Mouse (Mus musculus): Measurements from ENCODE around the gene Gm3238. TPM values are rescaled to one million over a fixed set of nuclear protein-coding genes. Genes with fewer than 3 reads are reported as not detected.

The Gm3238 gene
- polyA plus RNA-seq, 1 experiment from 2014 or later = not detected

DNA sequence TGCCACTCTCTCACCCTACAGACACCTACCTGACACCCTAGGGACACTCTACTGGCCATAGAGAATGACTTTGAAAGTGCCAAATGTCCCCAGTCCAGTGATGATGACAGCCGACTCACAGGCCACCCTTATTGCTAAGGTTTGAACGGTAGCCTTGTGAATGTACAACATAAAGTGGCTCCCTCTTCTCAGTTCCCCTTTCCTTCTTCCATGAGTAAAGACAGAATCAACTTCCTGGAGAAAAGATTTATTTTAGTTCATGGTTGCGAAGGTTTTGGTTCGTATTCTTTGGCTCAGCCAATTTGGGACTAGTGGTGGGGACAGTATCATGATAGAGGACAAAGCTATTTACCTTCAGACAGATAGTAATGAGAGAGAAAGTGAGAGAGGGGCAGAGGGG is 32.2 kb downstream of the Gm3238 start:
- no peak for TF ChIP-seq CTCF (IDR thresholded peaks at IDR 0.05; ENCODE audit: low read depth)
- no peak for TF ChIP-seq EP300 (IDR thresholded peaks at IDR 0.05; ENCODE audit: low read depth)
- DNase-seq (no peak), ATAC-seq (no peak)
- no peak overlapping the region for H3K4me3 ChIP-seq (ENCODE audit: low read depth, low read length)
- WGBS (ENCODE audit: insufficient replicate concordance) = 56% methylated on average over 4 of the region's 4 CpGs
- no peaks in the 10 kb centered on the region for H3K27me3 ChIP-seq (ENCODE audit: insufficient read depth, low read length)
- H3K36me3 ChIP-seq (replicated peaks; ENCODE audit: insufficient read depth, low read length) = no peaks in the 10 kb centered on the region
- H3K9me3 ChIP-seq (ENCODE audit: low read length) = peaks cover 4% of the 10 kb centered on the region; the same call in 1 of the 2 replicates
- no peaks in the 10 kb centered on the region for H3K4me1 ChIP-seq (ENCODE audit: insufficient read depth)
- no peak overlapping the region for H3K27ac ChIP-seq (ENCODE audit: low read depth)
- no peak overlapping the region for H3K4me2 ChIP-seq (ENCODE audit: low read depth, low read length)
- H3K9ac ChIP-seq (replicated peaks) = no peak overlapping the region

DNA sequence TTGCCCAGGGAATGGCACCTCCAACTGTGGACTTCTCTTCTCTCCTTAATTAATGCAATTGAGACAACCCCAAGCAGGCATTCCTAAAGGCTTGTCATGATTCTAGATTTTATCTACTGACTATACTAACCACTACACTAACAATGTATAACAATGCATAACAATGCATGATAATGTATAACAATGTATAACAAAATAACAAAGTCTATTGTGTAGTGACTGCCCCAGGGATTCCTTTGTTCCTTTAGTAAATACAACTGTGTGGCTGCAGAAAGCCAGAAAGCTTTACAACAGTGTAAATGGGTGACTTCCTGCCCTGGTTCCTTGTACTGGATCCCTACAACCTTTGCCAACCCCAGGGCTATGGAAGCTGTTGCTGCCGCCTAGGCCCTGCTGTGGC is 35.2 kb downstream of the Gm3238 start:
- WGBS (ENCODE audit: insufficient replicate concordance) = 81% methylated on average over 1 of the region's 1 CpGs
- Histone ChIP-seq H3K4me2 (ENCODE audit: low read depth, low read length) (no peak overlapping the region), H3K4me1 (ENCODE audit: insufficient read depth) (no peaks in the 10 kb centered on the region), H3K27ac (ENCODE audit: low read depth) (no peak overlapping the region), H3K4me3 (ENCODE audit: low read depth, low read length) (no peak overlapping the region), H3K9ac (replicated peaks) (no peak overlapping the region), H3K27me3 (ENCODE audit: insufficient read depth, low read length) (no peaks in the 10 kb centered on the region), H3K36me3 (replicated peaks; ENCODE audit: insufficient read depth, low read length) (no peaks in the 10 kb centered on the region), H3K9me3 (ENCODE audit: low read length) (peaks cover 4% of the 10 kb centered on the region; the same call in 1 of the 2 replicates)
- DNase-seq (no peak), ATAC-seq (no peak)
- TF ChIP-seq EP300 (IDR thresholded peaks at IDR 0.05; ENCODE audit: low read depth) (no peak), CTCF (IDR thresholded peaks at IDR 0.05; ENCODE audit: low read depth) (no peak)

DNA sequence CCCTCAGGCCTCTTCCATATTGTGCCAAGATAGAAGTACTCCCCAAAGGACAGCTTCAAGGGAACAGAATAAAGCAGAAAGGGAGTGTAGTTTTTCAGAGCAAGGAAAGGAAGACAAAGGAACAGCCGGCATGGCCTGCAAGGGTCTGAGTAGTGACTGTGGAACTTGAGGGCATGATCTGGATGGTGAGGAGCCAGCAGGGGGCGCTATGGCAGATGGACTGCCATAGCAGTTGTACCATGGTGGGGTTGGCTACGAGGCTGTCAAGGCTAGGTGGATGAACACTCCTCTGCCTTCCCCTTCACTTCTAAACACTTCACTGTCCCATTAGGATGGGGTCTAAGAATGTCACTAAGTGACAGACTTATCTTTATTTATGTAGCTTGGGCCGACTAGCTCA is 41.9 kb downstream of the Gm3238 start:
- TF ChIP-seq CTCF (IDR thresholded peaks at IDR 0.05; ENCODE audit: low read depth) = peak; percentile 58
- TF ChIP-seq EP300 (IDR thresholded peaks at IDR 0.05; ENCODE audit: low read depth) = no peak
- no peaks in the 10 kb centered on the region for H3K4me1 ChIP-seq (ENCODE audit: insufficient read depth)
- no peak overlapping the region for H3K4me3 ChIP-seq (ENCODE audit: low read depth, low read length)
- no peaks in the 10 kb centered on the region for H3K9me3 ChIP-seq (ENCODE audit: low read length)
- no peak overlapping the region for H3K9ac ChIP-seq (replicated peaks)
- ATAC-seq = no peak
- H3K27ac ChIP-seq (ENCODE audit: low read depth) = no peak overlapping the region
- H3K36me3 ChIP-seq (replicated peaks; ENCODE audit: insufficient read depth, low read length) = no peaks in the 10 kb centered on the region
- no peaks in the 10 kb centered on the region for H3K27me3 ChIP-seq (ENCODE audit: insufficient read depth, low read length)
- DNase-seq = peak; percentile 26
- WGBS (ENCODE audit: insufficient replicate concordance) = 48% methylated on average over 4 of the region's 4 CpGs
- H3K4me2 ChIP-seq (ENCODE audit: low read depth, low read length) = no peak overlapping the region

DNA sequence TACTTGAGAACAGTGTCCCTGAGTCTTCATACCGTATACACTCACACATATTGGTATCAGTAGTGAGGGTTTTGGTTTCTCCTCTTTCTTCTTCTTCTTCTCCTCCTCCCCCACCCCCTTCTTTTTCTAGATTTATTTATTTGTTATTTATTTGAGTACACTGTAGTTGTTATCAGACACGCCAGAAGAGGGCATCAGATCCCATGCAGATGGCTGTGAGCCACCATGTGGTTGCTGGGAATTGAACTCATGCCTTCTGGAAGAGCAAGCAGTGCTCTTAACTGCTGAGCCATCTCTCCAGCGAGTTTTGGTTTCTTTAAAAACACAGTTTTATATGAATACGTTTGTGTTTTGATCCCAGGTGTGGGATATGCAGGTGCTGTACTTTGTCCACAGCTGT is 42.8 kb downstream of the Gm3238 start:
- no peak for ATAC-seq
- TF ChIP-seq CTCF (IDR thresholded peaks at IDR 0.05; ENCODE audit: low read depth) (peak; percentile 30), EP300 (IDR thresholded peaks at IDR 0.05; ENCODE audit: low read depth) (no peak)
- H3K9ac ChIP-seq (replicated peaks) = no peak overlapping the region
- no peak overlapping the region for H3K4me3 ChIP-seq (ENCODE audit: low read depth, low read length)
- no peaks in the 10 kb centered on the region for H3K36me3 ChIP-seq (replicated peaks; ENCODE audit: insufficient read depth, low read length)
- H3K27me3 ChIP-seq (ENCODE audit: insufficient read depth, low read length) = no peaks in the 10 kb centered on the region
- WGBS (ENCODE audit: insufficient replicate concordance) = 54% methylated on average over 4 of the region's 4 CpGs
- no peak overlapping the region for H3K4me2 ChIP-seq (ENCODE audit: low read depth, low read length)
- no peak overlapping the region for H3K27ac ChIP-seq (ENCODE audit: low read depth)
- DNase-seq = no peak
- H3K9me3 ChIP-seq (ENCODE audit: low read length) = no peaks in the 10 kb centered on the region
- H3K4me1 ChIP-seq (ENCODE audit: insufficient read depth) = no peaks in the 10 kb centered on the region

DNA sequence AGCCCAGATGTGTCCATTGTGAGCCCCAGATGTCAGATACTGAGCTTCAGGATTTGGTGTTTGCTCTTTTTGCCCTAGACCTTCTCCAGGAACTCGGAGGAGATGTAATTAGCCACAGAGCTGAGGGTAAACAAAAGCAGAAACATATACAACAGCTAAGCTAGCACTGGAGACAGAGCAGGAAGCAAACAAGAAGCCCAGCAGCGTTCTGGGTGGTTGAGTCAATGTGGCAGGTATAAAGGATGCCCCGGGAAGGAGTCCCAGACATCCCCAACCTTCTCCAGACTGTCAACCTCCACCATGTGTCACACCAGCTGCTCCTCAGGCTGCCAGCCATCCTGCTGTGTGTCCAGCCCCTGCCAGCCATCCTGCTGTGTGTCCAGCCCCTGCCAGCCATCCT is 44.9 kb downstream of the Gm3238 start, which contains the start of gene Gm10100:
Gene Gm10100, plus strand, starts transcription at position 301 of the 400 bp plus-strand sequence.
- H3K4me1 ChIP-seq (ENCODE audit: insufficient read depth) = no peaks in the 10 kb centered on the region
- no peak within 1 kb of the TSS for H3K4me3 ChIP-seq (ENCODE audit: low read depth, low read length)
- no peak within 1 kb of the TSS for H3K4me2 ChIP-seq (ENCODE audit: low read depth, low read length)
- ATAC-seq = no peak
- no peak for DNase-seq
- H3K36me3 ChIP-seq (replicated peaks; ENCODE audit: insufficient read depth, low read length) = no peaks in the 10 kb centered on the region
- 17% methylated on average over 3 of the region's 3 CpGs for WGBS (ENCODE audit: insufficient replicate concordance)
- H3K27me3 ChIP-seq (ENCODE audit: insufficient read depth, low read length) = no peaks in the 10 kb centered on the region
- H3K9me3 ChIP-seq (ENCODE audit: low read length) = no peaks in the 10 kb centered on the region
- TF ChIP-seq CTCF (IDR thresholded peaks at IDR 0.05; ENCODE audit: low read depth) (no peak), EP300 (IDR thresholded peaks at IDR 0.05; ENCODE audit: low read depth) (no peak)
- no peak within 1 kb of the TSS for H3K27ac ChIP-seq (ENCODE audit: low read depth)
- H3K9ac ChIP-seq (replicated peaks) = no peak within 1 kb of the TSS

DNA sequence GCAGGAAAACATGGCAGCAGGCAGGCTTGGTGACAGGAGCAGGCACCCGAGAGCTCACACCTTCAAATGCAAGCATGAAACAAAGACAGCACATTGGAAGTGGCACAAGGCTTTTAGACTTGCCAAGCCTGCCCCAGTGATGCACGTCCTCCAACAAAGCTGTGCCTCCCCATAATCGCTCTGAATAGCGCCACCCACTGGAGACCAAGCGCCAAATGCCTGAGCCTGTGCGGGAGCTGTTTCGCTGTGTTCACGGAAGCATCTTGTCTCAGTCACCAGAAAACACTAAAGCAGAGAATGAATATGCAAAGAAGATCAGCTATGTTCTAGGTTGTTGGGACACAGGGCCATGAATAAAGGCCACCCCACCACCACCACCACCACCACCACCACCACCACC is 46.3 kb downstream of the Gm3238 start:
- Histone ChIP-seq H3K27me3 (ENCODE audit: insufficient read depth, low read length) (no peaks in the 10 kb centered on the region), H3K9ac (replicated peaks) (no peak overlapping the region), H3K9me3 (ENCODE audit: low read length) (no peaks in the 10 kb centered on the region), H3K27ac (ENCODE audit: low read depth) (no peak overlapping the region), H3K4me3 (ENCODE audit: low read depth, low read length) (no peak overlapping the region), H3K4me2 (ENCODE audit: low read depth, low read length) (no peak overlapping the region), H3K4me1 (ENCODE audit: insufficient read depth) (no peaks in the 10 kb centered on the region), H3K36me3 (replicated peaks; ENCODE audit: insufficient read depth, low read length) (no peaks in the 10 kb centered on the region)
- DNase-seq = no peak
- no peak for ATAC-seq
- 71% methylated on average over 8 of the region's 8 CpGs for WGBS (ENCODE audit: insufficient replicate concordance)
- TF ChIP-seq CTCF (IDR thresholded peaks at IDR 0.05; ENCODE audit: low read depth) (0 out of 2 replicates have a peak, but pooled peaks have one; percentile 24), EP300 (IDR thresholded peaks at IDR 0.05; ENCODE audit: low read depth) (no peak)

Other genes with a start within 250 kb of the Gm3238 start
- gene Itgb2, start 241.1 kb downstream of the Gm3238 start, polyA plus RNA-seq (2015; fragmentation: Nextera tagmentation; extraction: Ambion mirVana) = 18.7 and 23.1 TPM in 2 replicates
- 126 and 129 TPM in 2 replicates for gene Pttg1ip, start 189.6 kb downstream of the Gm3238 start, polyA plus RNA-seq (2015; fragmentation: Nextera tagmentation; extraction: Ambion mirVana)
- gene Sumo3, start 165.2 kb downstream of the Gm3238 start, polyA plus RNA-seq (2015; fragmentation: Nextera tagmentation; extraction: Ambion mirVana) = 105 and 111 TPM in 2 replicates
- gene Gm49325, start 165.1 kb downstream of the Gm3238 start, polyA plus RNA-seq (2015; fragmentation: Nextera tagmentation; extraction: Ambion mirVana) = 8.4 and 13.3 TPM in 2 replicates
- 37.4 and 40.4 TPM in 2 replicates for gene Ube2g2, start 149.1 kb downstream of the Gm3238 start, polyA plus RNA-seq (2015; fragmentation: Nextera tagmentation; extraction: Ambion mirVana)
- gene Tspear, start 84.8 kb downstream of the Gm3238 start, polyA plus RNA-seq (2015; fragmentation: Nextera tagmentation; extraction: Ambion mirVana) = 0.06 TPM in 1 of 2 replicates, not detected in the other
- not detected in 2 replicates for gene Gm19402, start 80.6 kb downstream of the Gm3238 start, polyA plus RNA-seq (2015; fragmentation: Nextera tagmentation; extraction: Ambion mirVana)
- not detected in 2 replicates for gene Gm9508, start 74.1 kb downstream of the Gm3238 start, polyA plus RNA-seq (2015; fragmentation: Nextera tagmentation; extraction: Ambion mirVana)
- gene Gm10272, start 64.7 kb downstream of the Gm3238 start, polyA plus RNA-seq (2015; fragmentation: Nextera tagmentation; extraction: Ambion mirVana) = not detected in 2 replicates
- gene Gm10024, start 59.9 kb downstream of the Gm3238 start, polyA plus RNA-seq (2015; fragmentation: Nextera tagmentation; extraction: Ambion mirVana) = not detected in 2 replicates
- not detected in 2 replicates for gene Gm10142, start 55.5 kb downstream of the Gm3238 start, polyA plus RNA-seq (2015; fragmentation: Nextera tagmentation; extraction: Ambion mirVana)
- gene Krtap12-1, start 50.7 kb downstream of the Gm3238 start, polyA plus RNA-seq (2015; fragmentation: Nextera tagmentation; extraction: Ambion mirVana) = not detected in 2 replicates
- gene Gm10100, start 44.8 kb downstream of the Gm3238 start, polyA plus RNA-seq (2015; fragmentation: Nextera tagmentation; extraction: Ambion mirVana) = not detected in 2 replicates
- not detected in 2 replicates for gene Gm18596, start 28.7 kb downstream of the Gm3238 start, polyA plus RNA-seq (2015; fragmentation: Nextera tagmentation; extraction: Ambion mirVana)
- gene Gm9736, start 20.0 kb downstream of the Gm3238 start, polyA plus RNA-seq (2015; fragmentation: Nextera tagmentation; extraction: Ambion mirVana) = not detected in 2 replicates
- gene Gm3233, start 11.6 kb downstream of the Gm3238 start, polyA plus RNA-seq (2015; fragmentation: Nextera tagmentation; extraction: Ambion mirVana) = not detected in 2 replicates
- not detected in 2 replicates for gene Gm7138, start 5.6 kb upstream of the Gm3238 start, polyA plus RNA-seq (2015; fragmentation: Nextera tagmentation; extraction: Ambion mirVana)
- not detected in 2 replicates for gene Gm3250, start 11.2 kb upstream of the Gm3238 start, polyA plus RNA-seq (2015; fragmentation: Nextera tagmentation; extraction: Ambion mirVana)
- gene Gm7137, start 16.9 kb upstream of the Gm3238 start, polyA plus RNA-seq (2015; fragmentation: Nextera tagmentation; extraction: Ambion mirVana) = not detected in 2 replicates
- not detected in 2 replicates for gene Gm9639, start 23.8 kb upstream of the Gm3238 start, polyA plus RNA-seq (2015; fragmentation: Nextera tagmentation; extraction: Ambion mirVana)
- not detected in 2 replicates for gene Gm19668, start 27.8 kb upstream of the Gm3238 start, polyA plus RNA-seq (2015; fragmentation: Nextera tagmentation; extraction: Ambion mirVana)
- gene Gm9507, start 40.5 kb upstream of the Gm3238 start, polyA plus RNA-seq (2015; fragmentation: Nextera tagmentation; extraction: Ambion mirVana) = not detected in 2 replicates
- gene Gm2696, start 43.4 kb upstream of the Gm3238 start, polyA plus RNA-seq (2015; fragmentation: Nextera tagmentation; extraction: Ambion mirVana) = not detected in 2 replicates
- gene Krtap10-4, start 55.8 kb upstream of the Gm3238 start, polyA plus RNA-seq (2015; fragmentation: Nextera tagmentation; extraction: Ambion mirVana) = not detected in 2 replicates
- gene Krtap10-10, start 64.6 kb upstream of the Gm3238 start, polyA plus RNA-seq (2015; fragmentation: Nextera tagmentation; extraction: Ambion mirVana) = not detected in 2 replicates
- gene Gm36176, start 75.5 kb upstream of the Gm3238 start, polyA plus RNA-seq (2015; fragmentation: Nextera tagmentation; extraction: Ambion mirVana) = not detected in 2 replicates
- not detected in 2 replicates for gene Gm10318, start 81.5 kb upstream of the Gm3238 start, polyA plus RNA-seq (2015; fragmentation: Nextera tagmentation; extraction: Ambion mirVana)
- not detected in 2 replicates for gene Gm3285, start 90.7 kb upstream of the Gm3238 start, polyA plus RNA-seq (2015; fragmentation: Nextera tagmentation; extraction: Ambion mirVana)
- 24.4 and 26.6 TPM in 2 replicates for gene Lrrc3, start 131.2 kb upstream of the Gm3238 start, polyA plus RNA-seq (2015; fragmentation: Nextera tagmentation; extraction: Ambion mirVana)
- 1.5 and 1.7 TPM in 2 replicates for gene Trpm2, start 199.2 kb upstream of the Gm3238 start, polyA plus RNA-seq (2015; fragmentation: Nextera tagmentation; extraction: Ambion mirVana)
- 4.0 and 4.4 TPM in 2 replicates for gene 1810043G02Rik, start 207.2 kb upstream of the Gm3238 start, polyA plus RNA-seq (2015; fragmentation: Nextera tagmentation; extraction: Ambion mirVana)
- 23.5 and 31.3 TPM in 2 replicates for gene Pfkl, start 238.8 kb upstream of the Gm3238 start, polyA plus RNA-seq (2015; fragmentation: Nextera tagmentation; extraction: Ambion mirVana)

All from liver, postnatal 0 days (tissue).